Mouse (Mus musculus) spleen, postnatal 10 days (tissue): ENCODE results near the gene Fam98a.

Source experiments
- DNase-seq, 2 experiments: peaks; one replicate each; pipeline ENCODE4 v3.0.0; 2021 to 2022; ENCODE audit warnings: low spot score in 2 of 2

Fam98a gene

DNA sequence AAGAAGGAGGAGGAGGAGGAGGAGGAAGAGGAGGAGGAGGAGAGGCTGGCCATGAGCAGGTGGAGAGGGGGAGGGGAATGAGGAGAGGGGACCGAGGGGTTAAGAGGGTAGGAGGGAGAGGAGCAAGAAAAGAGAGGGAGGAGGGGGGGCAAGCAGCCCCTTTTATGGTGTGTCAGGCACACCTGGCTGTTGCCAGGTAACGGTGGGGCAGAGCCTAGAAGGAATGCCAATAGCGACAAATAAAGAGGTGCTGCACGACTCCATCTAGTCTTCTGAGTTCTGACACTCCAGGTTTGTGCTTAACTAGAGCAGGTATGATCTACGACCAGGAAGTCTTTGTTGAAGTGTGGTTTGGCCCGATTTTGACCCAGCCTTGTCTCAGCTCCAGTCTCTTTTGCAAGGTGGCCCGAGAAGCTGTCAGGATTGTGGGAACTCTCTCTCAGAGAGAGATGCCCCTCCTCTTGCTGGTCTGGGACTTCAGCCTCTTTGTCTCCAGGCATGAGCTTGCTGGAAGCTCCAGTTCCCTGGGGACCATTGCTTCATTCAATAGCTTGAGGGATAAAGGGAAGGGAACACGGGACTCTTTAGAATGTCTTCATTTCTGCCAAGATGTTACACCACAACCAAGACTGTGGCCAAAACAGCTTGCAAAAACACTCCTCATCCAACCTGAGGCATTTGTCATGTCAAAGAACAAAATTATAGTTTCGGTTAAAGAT lies 29.2 kb downstream of the Fam98a start:
- DNase-seq = no peak

DNA sequence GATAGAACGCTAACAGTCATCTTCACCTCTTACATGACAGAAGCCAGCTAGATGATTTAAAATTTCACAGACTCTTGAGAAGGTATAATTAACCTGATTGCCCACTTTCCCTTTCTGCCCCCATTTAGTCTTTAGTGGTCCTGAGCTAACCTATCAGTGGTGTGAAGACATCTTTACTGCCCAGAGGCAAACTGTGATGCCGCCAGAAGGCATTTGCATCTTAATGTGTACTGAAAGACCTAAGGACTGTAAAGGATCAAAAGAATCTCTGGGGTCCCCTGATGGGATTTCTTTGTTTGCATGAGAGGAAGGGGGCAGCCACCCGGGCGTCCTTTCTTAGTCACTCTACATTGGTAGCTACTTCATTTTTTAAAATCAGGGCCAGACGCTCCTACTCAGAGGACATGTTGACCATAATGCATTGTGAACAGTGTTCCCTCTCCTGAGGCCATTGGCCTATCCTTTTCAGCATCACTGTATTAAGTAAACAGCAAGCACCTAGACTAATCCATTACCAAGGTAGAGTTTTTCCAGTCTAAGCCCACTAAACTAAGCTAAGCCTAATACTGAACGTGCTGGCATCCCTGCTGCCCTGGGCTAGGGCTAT lies 30.4 kb downstream of the Fam98a start:
- DNase-seq = no peak

DNA sequence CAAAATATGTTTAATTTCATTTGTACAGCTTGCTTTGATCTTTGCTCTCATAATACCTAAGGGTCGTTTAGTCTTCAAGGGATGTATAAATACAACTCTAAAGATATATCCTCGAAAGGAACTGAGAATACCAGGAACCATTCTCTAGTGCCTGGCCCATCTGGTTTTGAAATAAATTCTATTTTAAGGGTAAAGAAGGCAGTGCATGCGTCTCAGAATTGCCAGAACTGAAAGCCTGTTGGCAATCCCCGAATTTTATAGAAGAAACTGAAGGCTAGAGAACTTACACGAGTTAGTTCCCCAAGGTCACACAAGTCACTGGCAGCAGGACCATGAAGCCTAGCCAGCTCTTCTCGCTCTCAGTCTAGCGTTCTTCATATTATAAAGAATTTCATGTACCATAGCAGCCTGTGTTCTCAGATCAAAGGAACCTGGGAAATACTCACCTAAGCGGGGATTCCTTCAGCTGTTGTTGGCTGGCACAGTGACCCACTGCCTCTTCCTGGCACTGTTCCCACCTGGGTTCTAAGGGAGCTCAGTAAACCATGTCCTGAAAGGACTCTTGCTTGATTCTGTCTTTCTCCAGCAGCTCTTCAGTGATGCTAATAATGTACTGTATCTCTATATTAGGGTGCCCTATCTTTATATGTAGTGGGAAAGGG lies 32.4 kb downstream of the Fam98a start:
- no peak for DNase-seq

DNA sequence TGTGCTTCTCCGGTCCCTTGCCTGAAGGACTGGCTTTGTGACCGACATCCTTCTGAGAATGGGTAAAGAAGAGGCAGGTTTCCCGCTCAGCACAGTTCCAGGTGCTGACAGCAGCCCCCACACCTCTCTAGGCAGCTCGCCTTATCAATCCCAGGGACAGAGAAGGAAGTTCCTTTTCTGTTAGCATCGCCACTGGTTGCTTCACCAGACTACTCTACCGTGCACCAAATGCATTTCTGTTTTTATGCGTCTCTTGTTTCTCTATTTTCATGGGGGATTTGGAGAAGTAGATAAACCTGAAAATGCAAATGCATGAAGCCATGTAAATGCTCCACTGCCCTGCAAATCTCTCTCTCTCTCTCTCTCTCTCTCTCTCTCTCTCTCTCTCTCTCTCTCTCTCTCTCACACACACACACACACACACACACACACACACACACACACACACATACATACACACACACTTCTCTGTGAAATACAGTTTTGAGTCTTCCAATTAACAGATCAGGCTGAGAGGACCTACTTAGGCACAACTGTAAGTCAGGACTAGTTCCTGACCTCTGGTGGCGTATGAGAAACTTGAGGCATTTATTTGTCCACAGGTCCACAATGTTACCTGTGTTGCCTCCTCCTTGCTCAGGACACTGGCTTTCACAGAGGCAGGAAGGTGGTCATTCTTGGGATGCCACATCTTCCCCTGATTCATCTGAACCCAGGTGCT lies 33.4 kb downstream of the Fam98a start:
- peak in 1 of 2 experiments; percentile 23 for DNase-seq

DNA sequence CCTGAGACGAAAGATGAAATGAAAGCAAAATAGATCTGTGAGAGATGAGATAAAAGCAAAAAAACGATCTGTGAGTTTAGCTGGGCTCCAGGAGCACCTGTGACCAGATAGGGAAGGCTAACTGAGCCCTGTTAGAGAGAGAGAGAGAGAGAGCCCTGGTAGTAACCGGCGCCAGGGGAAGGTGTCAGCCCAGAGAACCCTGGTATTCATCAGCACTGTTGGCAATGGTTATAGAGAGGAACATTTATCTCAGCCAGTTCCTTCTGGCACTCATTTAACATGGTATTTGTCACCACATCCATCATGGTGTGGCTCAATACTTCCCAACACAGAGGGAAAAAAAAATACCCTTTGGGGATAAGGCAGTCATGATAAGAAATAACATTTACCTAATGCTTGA lies 35.2 kb downstream of the Fam98a start:
- no peak for DNase-seq

GRCm38 (mm10) chr17:75509257-75509656 lies 42.5 kb downstream of the Fam98a start:
- no peak for DNase-seq

DNA sequence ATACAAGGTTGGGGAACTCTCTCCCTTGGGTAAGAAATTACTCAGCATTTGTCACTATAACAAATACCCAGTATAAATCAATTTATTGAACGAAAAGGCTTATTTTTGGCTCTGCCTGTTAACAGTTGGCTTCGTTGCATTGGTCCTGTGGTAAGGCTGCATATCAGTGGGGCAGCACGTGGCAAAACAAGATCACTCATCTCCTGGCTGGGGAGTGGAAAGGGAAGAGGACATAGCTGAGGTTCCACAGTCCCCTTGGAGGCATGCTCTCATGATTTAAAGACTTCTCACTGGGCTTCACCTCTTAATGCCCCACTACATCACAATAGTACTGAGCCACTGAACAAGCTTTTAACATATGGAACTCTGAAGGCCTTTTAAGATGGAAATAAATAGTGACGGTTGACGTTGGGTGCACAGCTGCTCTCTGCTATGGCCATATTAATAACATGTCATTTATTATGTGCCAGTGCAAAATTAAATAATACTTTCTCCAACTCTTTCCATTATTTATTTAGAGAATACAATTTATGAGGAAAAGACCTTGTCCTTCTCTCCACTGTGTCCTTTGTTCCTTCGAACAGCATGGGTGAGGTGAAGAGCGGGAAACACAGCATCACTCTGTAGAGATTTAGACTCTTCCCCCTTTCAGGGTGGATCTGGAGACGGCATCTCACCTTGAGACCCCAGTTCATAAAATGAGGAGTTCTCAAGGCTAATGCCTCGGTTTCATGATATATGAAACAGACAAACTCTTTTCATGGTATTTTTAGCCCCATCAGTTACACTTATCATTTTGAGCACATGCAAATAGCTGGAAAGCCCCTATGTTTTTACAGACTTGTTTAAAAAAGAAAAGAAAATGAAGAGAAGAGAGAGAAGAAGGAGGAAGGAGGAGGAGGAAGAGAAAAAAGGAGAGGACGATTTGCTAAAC lies 44.8 kb downstream of the Fam98a start:
- DNase-seq = no peak

- no peak for DNase-seq
Measured at GRCm38 (mm10) chr17:75506097-75506675, 45.6 kb downstream of the Fam98a start.

DNA sequence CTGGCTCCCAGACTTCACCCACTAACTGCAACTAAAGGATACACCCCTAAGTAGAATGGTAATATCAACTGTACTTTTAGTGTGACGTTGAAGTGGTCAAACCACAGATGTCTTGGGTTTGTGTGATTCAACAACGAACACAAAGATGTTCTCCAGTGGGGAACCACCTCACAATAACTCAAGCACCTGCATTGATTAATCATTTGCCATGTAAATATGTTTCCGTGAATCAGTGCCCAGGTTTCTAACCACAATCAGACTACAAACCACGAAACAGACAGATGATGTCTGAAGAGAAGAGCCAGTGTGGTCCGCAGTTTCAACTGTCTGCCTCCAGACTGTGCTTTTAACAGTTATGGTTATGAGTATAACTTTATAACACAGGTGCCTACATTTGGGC lies 46.7 kb downstream of the Fam98a start:
- DNase-seq = no peak

GRCm38 (mm10) chr17:75503031-75503430 lies 48.7 kb downstream of the Fam98a start:
- DNase-seq = no peak

DNA sequence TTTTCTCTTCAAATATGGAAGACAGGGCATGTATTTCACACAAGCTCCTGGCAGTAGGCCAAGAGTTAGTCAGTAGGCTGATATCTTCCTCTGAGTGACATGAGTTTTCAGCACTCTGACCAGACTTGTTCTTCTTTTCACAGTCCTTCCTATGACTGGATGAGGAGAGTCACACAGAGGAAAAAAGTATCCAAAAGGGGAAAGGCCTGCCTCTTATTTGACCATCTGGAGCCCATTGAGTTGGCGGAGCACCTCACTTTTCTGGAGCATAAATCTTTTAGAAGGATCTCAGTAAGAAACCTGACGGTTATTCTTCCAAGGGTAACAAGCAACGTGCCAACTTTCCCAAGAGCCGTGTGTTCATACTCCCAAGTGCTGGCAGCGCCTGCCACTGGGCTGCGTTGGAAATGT lies 53.5 kb downstream of the Fam98a start:
- DNase-seq = no peak

DNA sequence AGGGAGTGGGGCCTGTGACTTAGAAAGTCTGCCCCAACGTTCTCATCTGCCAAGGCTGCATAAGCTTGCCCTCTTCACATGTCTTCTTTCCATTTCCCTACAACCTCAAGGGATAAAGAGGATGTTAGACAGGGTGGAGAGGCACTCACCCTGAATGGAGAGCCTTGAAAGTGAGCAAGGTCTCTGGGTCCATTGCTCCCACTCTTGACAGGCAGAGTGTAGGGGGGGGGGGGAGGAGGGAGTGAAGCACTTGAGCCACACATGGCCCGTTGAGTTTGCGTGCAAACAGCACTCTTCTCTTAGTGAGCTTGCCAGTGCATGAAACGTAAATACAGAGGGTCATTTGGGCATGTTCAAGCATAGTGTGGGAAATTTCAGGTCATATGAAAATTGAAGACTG lies 56.5 kb downstream of the Fam98a start:
- no peak for DNase-seq
